Comparison of ENCODE assay signal across 11 mouse cellular contexts in the genomic region with DNA sequence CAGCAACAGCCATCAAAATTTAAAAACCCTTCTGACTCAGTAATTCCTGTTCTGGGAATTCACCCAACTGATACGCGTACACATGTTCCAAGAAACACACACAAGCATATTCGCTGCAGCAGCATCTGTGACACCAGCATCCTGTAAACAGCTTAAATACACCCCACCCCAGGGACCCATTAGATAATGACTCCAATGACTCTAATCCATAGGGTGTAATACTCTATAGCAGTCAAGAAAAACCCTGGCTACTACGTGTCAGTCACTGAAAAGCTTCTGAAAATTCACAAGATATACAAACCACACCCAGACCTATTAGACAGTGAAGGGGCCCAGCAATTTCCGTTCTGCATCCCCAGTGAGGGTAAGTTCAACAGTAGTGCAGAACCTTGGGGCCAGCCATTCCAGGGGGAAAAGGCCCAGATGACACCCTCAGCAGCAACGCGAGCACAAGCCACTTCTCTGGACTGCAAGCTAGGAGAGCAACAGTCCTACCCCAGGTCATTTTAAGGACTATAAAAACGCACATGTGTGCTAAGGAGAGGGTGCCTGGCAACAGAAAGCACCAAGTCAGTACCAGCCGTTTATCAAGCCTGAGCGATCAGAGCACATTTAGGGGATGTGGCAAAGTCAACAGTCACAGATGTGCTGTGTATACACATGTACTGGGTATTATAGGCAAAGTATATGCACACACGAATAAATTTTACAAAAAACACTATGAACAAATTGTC. TPM values are rescaled to one million over a fixed set of nuclear protein-coding genes. Genes with fewer than 3 reads are reported as not detected.
A peak's percentile ranks its signal among the peaks of the same experiment; 100 is the strongest.
DNase-seq lines count a peak whose midpoint lies in the region; ATAC-seq and TF ChIP-seq lines count a peak whose summit lies in the region.
"Had no signal": no experiment of that assay in that cellular context is flagged by ENCODE, and none has a peak within 500 bp of the region (broad histone marks: within the 10 kb centered on the region; RNA-seq: fewer than 3 reads in every experiment).

No protein-coding gene starts in this region.

- no peaks in the 10 kb centered on the region for H3K27me3 ChIP-seq in forebrain, embryonic 15.5 days
- no peaks in the 10 kb centered on the region for H3K27me3 ChIP-seq in forebrain, embryonic 12.5 days
- H3K27me3 ChIP-seq in spleen, adult 2 months (ENCODE audit: control insufficient read depth, insufficient read depth, low read length), result no peaks in the 10 kb centered on the region
- no peaks in the 10 kb centered on the region for H3K27me3 ChIP-seq in liver, embryonic 13.5 days

- no peak for ATAC-seq in forebrain, embryonic 15.5 days (replicated peaks)
- no peak for ATAC-seq in forebrain, embryonic 12.5 days (ENCODE audit: low FRiP score)
- ATAC-seq in liver, embryonic 13.5 days (ENCODE audit: low read depth), result peak; percentile 79

- 69% methylated on average over 11 of the region's 11 CpGs for WGBS in forebrain, embryonic 15.5 days
- WGBS in forebrain, embryonic 12.5 days, result 83% methylated on average over 11 of the region's 11 CpGs
- 18% methylated on average over 11 of the region's 11 CpGs for WGBS in spleen, adult 2 months
- WGBS in liver, embryonic 13.5 days (ENCODE audit: insufficient replicate concordance), result 29% methylated on average over 11 of the region's 11 CpGs

- H3K9me3 ChIP-seq in forebrain, embryonic 15.5 days, result no peaks in the 10 kb centered on the region
- H3K9me3 ChIP-seq in forebrain, embryonic 12.5 days, result no peaks in the 10 kb centered on the region
- H3K9me3 ChIP-seq in liver, embryonic 13.5 days (replicated peaks), result no peaks in the 10 kb centered on the region
- H3K9me3 ChIP-seq: limb, embryonic 10.5 days had no signal

- peak overlapping the region; percentile 72 for H3K27ac ChIP-seq in forebrain, embryonic 15.5 days (replicated peaks)
- H3K27ac ChIP-seq in forebrain, embryonic 12.5 days, result no peak overlapping the region
- H3K27ac ChIP-seq in spleen, adult 2 months (ENCODE audit: insufficient read depth, low read length), result peak overlapping the region; percentile 69
- peak overlapping the region; percentile 61 for H3K27ac ChIP-seq in liver, embryonic 13.5 days
- H3K27ac ChIP-seq: limb, embryonic 10.5 days had no signal

- H3K36me3 ChIP-seq in forebrain, embryonic 15.5 days, result peaks cover under 1% of the 10 kb centered on the region; the same call in 1 of the 2 replicates
- H3K36me3 ChIP-seq in forebrain, embryonic 12.5 days (replicated peaks), result peaks cover 10% of the 10 kb centered on the region; the same call in 1 of the 2 replicates
- H3K36me3 ChIP-seq in spleen, adult 2 months (ENCODE audit: control insufficient read depth, insufficient read depth, low read length), result no peaks in the 10 kb centered on the region
- peaks cover 26% of the 10 kb centered on the region for H3K36me3 ChIP-seq in liver, embryonic 13.5 days

- TF ChIP-seq CTCF in spleen, adult 2 months (IDR thresholded peaks at IDR 0.05; ENCODE audit: extremely low read depth, insufficient read depth, insufficient read length, insufficient replicate concordance), result no peak

- TF ChIP-seq POLR2A in spleen, adult 2 months (IDR thresholded peaks at IDR 0.05; ENCODE audit: low read depth, low read length), result no peak

- H3K4me1 ChIP-seq in forebrain, embryonic 15.5 days, result peaks cover 36% of the 10 kb centered on the region
- H3K4me1 ChIP-seq in forebrain, embryonic 12.5 days, result peaks cover 17% of the 10 kb centered on the region; the same call in 1 of the 2 replicates
- H3K4me1 ChIP-seq in spleen, adult 2 months (ENCODE audit: control insufficient read depth, insufficient read depth, insufficient read length), result peaks cover 11% of the 10 kb centered on the region
- peaks cover 49% of the 10 kb centered on the region for H3K4me1 ChIP-seq in liver, embryonic 13.5 days (replicated peaks)

- H3K4me3 ChIP-seq in forebrain, embryonic 15.5 days, result no peak overlapping the region
- no peak overlapping the region for H3K4me3 ChIP-seq in forebrain, embryonic 12.5 days (replicated peaks)
- H3K4me3 ChIP-seq in spleen, adult 2 months (ENCODE audit: extremely low read depth, insufficient read depth, insufficient read length), result no peak overlapping the region
- no peak overlapping the region for H3K4me3 ChIP-seq in liver, embryonic 13.5 days (replicated peaks)
- H3K4me3 ChIP-seq: erythroblast, embryonic 14.5 days; limb, embryonic 10.5 days had no signal

- no peak overlapping the region for H3K9ac ChIP-seq in forebrain, embryonic 15.5 days (replicated peaks)
- H3K9ac ChIP-seq in forebrain, embryonic 12.5 days, result no peak overlapping the region
- peak overlapping the region; percentile 47; the same call in 1 of the 2 replicates for H3K9ac ChIP-seq in liver, embryonic 13.5 days

- no peak overlapping the region for H3K4me2 ChIP-seq in forebrain, embryonic 15.5 days (replicated peaks)
- H3K4me2 ChIP-seq in forebrain, embryonic 12.5 days, result no peak overlapping the region
- H3K4me2 ChIP-seq in liver, embryonic 13.5 days, result peak overlapping the region; percentile 31

- DNase-seq in spleen, adult 2 months (ENCODE audit: low read depth in 1 of 2, low spot score in 2 of 2), result no peak
- DNase-seq in spleen, postnatal 4 days (ENCODE audit: low spot score in 2 of 2), result no peak
- DNase-seq in liver, embryonic 13.5 days, result peak; percentile 12
- peak; percentile 52 for DNase-seq in thymus, postnatal 4 days
- DNase-seq in urinary bladder, postnatal 14 days (ENCODE audit: low spot score), result no peak
- DNase-seq in cerebellum, adult 18-20 months, result no peak
- DNase-seq: kidney, adult 11 months had no signal

RNA-seq across cellular contexts. Expression of a gene that starts 15.5 kb away (rescaled TPM):
- polyA plus RNA-seq in forebrain, embryonic 15.5 days (2015; fragmentation: Nextera tagmentation; extraction: Ambion mirVana), result 0.52 and 0.82 TPM in 2 replicates
- 0.46 and 0.81 TPM in 2 replicates for polyA plus RNA-seq in forebrain, embryonic 12.5 days (2016; fragmentation: Nextera tagmentation; extraction: Ambion mirVana)
- 0.07 and 0.09 TPM in 2 replicates for polyA plus RNA-seq in spleen, adult 2 months (2012; rRNA removed)
- polyA plus RNA-seq in liver, embryonic 13.5 days (2015; fragmentation: Nextera tagmentation; extraction: Ambion mirVana), result 0.09 and 0.13 TPM in 2 replicates
- polyA plus RNA-seq: erythroblast, embryonic 14.5 days had no signal

RNA-seq across cellular contexts. Expression of a gene that starts 15.8 kb away (rescaled TPM):
- 73.3 and 74.4 TPM in 2 replicates for polyA plus RNA-seq in forebrain, embryonic 15.5 days (2015; fragmentation: Nextera tagmentation; extraction: Ambion mirVana)
- polyA plus RNA-seq in forebrain, embryonic 12.5 days (2016; fragmentation: Nextera tagmentation; extraction: Ambion mirVana), result 60.5 and 64.1 TPM in 2 replicates
- polyA plus RNA-seq in spleen, adult 2 months (2012; rRNA removed), result 20.0 and 27.0 TPM in 2 replicates
- polyA plus RNA-seq in liver, embryonic 13.5 days (2015; fragmentation: Nextera tagmentation; extraction: Ambion mirVana), result 15.9 TPM in 2 replicates

RNA-seq across cellular contexts. Expression of a gene that starts 45.6 kb away (rescaled TPM):
- polyA plus RNA-seq in forebrain, embryonic 15.5 days (2015; fragmentation: Nextera tagmentation; extraction: Ambion mirVana), result 0.04 TPM in 1 of 2 replicates, not detected in the other
- polyA plus RNA-seq in forebrain, embryonic 12.5 days (2016; fragmentation: Nextera tagmentation; extraction: Ambion mirVana), result not detected in 2 replicates
- polyA plus RNA-seq in spleen, adult 2 months (2012; rRNA removed), result 0.19 and 0.21 TPM in 2 replicates
- polyA plus RNA-seq in liver, embryonic 13.5 days (2015; fragmentation: Nextera tagmentation; extraction: Ambion mirVana), result 0.08 and 0.10 TPM in 2 replicates
- polyA plus RNA-seq: erythroblast, embryonic 14.5 days had no signal

Comparison
In these comparisons a context has a peak if more than half of its experiments do, and no peak if none do; other contexts are left out.
1. DNase-seq: peak in liver, embryonic 13.5 days (single experiment) and thymus, postnatal 4 days (single experiment); none in spleen, adult 2 months (0 of 2), spleen, postnatal 4 days (0 of 2), urinary bladder, postnatal 14 days (single experiment) and cerebellum, adult 18-20 months (0 of 2).